Mouse (Mus musculus) forebrain, embryonic 16.5 days (tissue): ENCODE results near the gene Cdk11b. TPM values are rescaled to one million over a fixed set of nuclear protein-coding genes. Genes with fewer than 3 reads are reported as not detected.

Source experiments
- ATAC-seq: fragments of 200-750 bp; cut with Nextera tagmentation; 2 replicates; pipeline ENCODE4 v1.8.0; 2017; ENCODE audit warnings: mild to moderate bottlenecking, moderate library complexity
- H3K27ac ChIP-seq: fragments of 300-500 bp; sonication (generic); 2 replicates; pipeline ENCODE4 v1.5.1; 2014; ENCODE audit warnings: low read length, control low read depth
- H3K27me3 ChIP-seq: fragments of 300-500 bp; sonication (generic); replicated peaks from 2 replicates; pipeline ENCODE4 v1.6.1; 2014; ENCODE audit warnings: low read length; ENCODE audit not compliant: control insufficient read depth, insufficient read depth
- H3K36me3 ChIP-seq: fragments of 300-500 bp; sonication (generic); 2 replicates; pipeline ENCODE4 v1.6.1; 2014; ENCODE audit not compliant: control insufficient read depth, insufficient read depth
- H3K4me1 ChIP-seq: fragments of 300-500 bp; sonication (generic); replicated peaks from 2 replicates; pipeline ENCODE4 v1.6.1; 2014; ENCODE audit warnings: low read length; ENCODE audit not compliant: control insufficient read depth, insufficient read depth
- H3K4me2 ChIP-seq: fragments of 300-500 bp; sonication (generic); 2 replicates; pipeline ENCODE4 v1.6.1; 2014; ENCODE audit warnings: mild to moderate bottlenecking, low read length, control low read depth
- H3K4me3 ChIP-seq: fragments of 300-500 bp; sonication (generic); replicated peaks from 2 replicates; pipeline ENCODE4 v1.5.1; 2014; ENCODE audit warnings: mild to moderate bottlenecking, low read length, control low read depth
- H3K9ac ChIP-seq: fragments of 300-500 bp; sonication (generic); replicated peaks from 2 replicates; pipeline ENCODE4 v1.6.1; 2014; ENCODE audit warnings: low read depth, low read length, control low read depth
- H3K9me3 ChIP-seq: fragments of 300-500 bp; sonication (generic); 2 replicates; pipeline ENCODE4 v1.6.1; 2016; ENCODE audit warnings: low read length; ENCODE audit not compliant: control insufficient read depth
- WGBS: fragments of 180-500 bp; shearing (Covaris S2); extraction: QIAGEN DNeasy Blood & Tissue Kit; methylation state at CpG from one replicate; pipeline ENCODE4 v1.1.7; 2014; 5-methylcytosine and 5-hydroxymethylcytosine counted together
- polyA plus RNA-seq: library from polyadenylated mRNA; unstranded; fragments of >200 nt; fragmentation: Nextera tagmentation; extraction: Ambion mirVana; gene quantifications from 2 replicates; pipeline ENCODE4 v1.2.1, GENCODE M21; 2015

Gene Cdk11b
- 62.4 and 65.2 TPM in 2 replicates for polyA plus RNA-seq

GRCm38 (mm10) chr4:155624338-155625291 is at the start of gene Cdk11b:
Gene Cdk11b (plus strand): TSS chr4:155624854.
- peak within 1 kb of the TSS; percentile 81 for H3K9ac ChIP-seq
- peak within 1 kb of the TSS; percentile 89 for H3K27ac ChIP-seq
- peak within 1 kb of the TSS; percentile 94 for H3K4me3 ChIP-seq
- no peaks in the 10 kb centered on the region for H3K9me3 ChIP-seq
- H3K27me3 ChIP-seq = no peaks in the 10 kb centered on the region
- under 1% methylated on average over 84 of the region's 84 CpGs for WGBS
- H3K4me1 ChIP-seq = peaks cover 6% of the 10 kb centered on the region
- ATAC-seq = peak; percentile 100
- H3K36me3 ChIP-seq = peaks cover 19% of the 10 kb centered on the region
- peak within 1 kb of the TSS; percentile 71 for H3K4me2 ChIP-seq

DNA sequence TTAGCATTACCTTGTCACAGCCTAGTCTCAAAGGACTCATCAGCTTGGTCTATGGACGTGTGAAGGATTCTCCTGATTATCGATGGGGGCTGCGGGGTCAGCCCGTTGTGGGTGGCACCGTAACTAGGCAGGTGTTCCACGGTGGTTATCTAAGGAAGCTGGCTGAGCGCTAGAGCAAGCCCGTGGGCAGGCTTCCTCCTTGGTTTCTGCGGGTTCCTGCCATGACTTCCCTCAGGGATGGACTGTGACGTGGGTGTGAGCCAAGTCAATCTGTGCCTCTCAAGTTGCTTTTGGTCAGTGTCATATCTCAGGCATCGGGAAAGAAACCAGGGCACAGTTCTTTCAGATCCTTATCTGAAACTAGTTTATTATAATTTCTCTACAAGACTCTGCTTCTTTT is 49.7 kb upstream of the Cdk11b start:
- no peak for ATAC-seq
- Histone ChIP-seq H3K4me1 (no peaks in the 10 kb centered on the region), H3K36me3 (no peaks in the 10 kb centered on the region; the same call in 1 of the 2 replicates), H3K4me3 (no peak overlapping the region), H3K27ac (no peak overlapping the region), H3K9me3 (no peaks in the 10 kb centered on the region), H3K27me3 (no peaks in the 10 kb centered on the region), H3K9ac (no peak overlapping the region), H3K4me2 (no peak overlapping the region)
- WGBS = 92% methylated on average over 11 of the region's 11 CpGs

- no peak for ATAC-seq
- WGBS = 89% methylated on average over 8 of the region's 8 CpGs
- Histone ChIP-seq H3K4me2 (no peak overlapping the region), H3K27ac (no peak overlapping the region), H3K27me3 (no peaks in the 10 kb centered on the region), H3K4me3 (no peak overlapping the region), H3K4me1 (no peaks in the 10 kb centered on the region), H3K36me3 (no peaks in the 10 kb centered on the region; the same call in 1 of the 2 replicates), H3K9me3 (no peaks in the 10 kb centered on the region), H3K9ac (no peak overlapping the region)
Observed at GRCm38 (mm10) chr4:155575521-155575920, 49.1 kb upstream of the Cdk11b start.

GRCm38 (mm10) chr4:155577132-155577531 is 47.5 kb upstream of the Cdk11b start:
- Histone ChIP-seq H3K27me3 (no peaks in the 10 kb centered on the region), H3K36me3 (no peaks in the 10 kb centered on the region; the same call in 1 of the 2 replicates), H3K4me3 (no peak overlapping the region), H3K9ac (no peak overlapping the region), H3K4me2 (no peak overlapping the region), H3K4me1 (no peaks in the 10 kb centered on the region), H3K9me3 (no peaks in the 10 kb centered on the region), H3K27ac (no peak overlapping the region)
- ATAC-seq = no peak
- 93% methylated on average over 9 of the region's 9 CpGs for WGBS

- Histone ChIP-seq H3K27me3 (no peaks in the 10 kb centered on the region), H3K9ac (no peak overlapping the region), H3K4me2 (no peak overlapping the region), H3K9me3 (no peaks in the 10 kb centered on the region), H3K36me3 (peaks cover 3% of the 10 kb centered on the region), H3K4me3 (no peak overlapping the region), H3K27ac (no peak overlapping the region), H3K4me1 (no peaks in the 10 kb centered on the region)
- WGBS = 88% methylated on average over 5 of the region's 5 CpGs
- ATAC-seq = no peak
Observed at GRCm38 (mm10) chr4:155577741-155578140, 46.9 kb upstream of the Cdk11b start.

DNA sequence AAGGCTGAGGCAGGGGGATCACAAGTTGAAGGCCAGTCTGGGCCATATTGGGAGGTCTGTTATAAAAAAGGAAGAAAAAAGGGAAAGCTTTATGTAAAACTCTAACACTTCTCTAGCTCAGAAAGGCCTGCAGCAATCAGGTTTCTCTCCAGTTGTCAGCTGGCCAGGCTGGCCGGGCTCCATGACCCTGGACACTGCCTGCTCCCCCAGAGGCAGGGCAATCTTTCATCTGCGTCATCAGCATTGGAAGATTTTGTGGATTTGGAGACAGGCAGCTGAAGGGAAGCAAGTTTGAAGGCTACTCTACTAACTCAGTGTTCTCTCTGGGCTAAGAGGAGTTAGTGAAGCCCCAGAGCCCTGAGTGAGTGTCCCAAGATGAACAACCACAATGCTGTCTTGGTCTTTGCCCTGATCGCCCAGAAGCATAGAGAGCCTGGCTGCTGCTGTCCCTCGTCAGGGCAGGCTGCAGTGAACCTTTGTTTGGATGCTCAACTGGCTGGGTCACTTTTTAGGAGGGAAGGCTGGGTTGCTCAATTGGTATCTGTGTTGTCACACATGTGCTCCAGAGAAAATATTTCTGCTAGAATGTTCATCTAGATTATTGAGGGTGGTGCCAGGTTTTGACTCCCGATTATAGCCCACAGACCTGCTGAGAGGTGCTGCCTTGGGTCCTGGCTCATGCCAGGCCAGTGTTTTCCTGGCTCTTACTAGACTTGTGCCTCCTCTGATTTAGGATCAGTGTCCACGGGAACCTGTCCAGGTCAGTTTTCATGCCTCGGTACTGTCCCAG is 46.1 kb upstream of the Cdk11b start:
- 89% methylated on average over 7 of the region's 7 CpGs for WGBS
- no peak overlapping the region for H3K4me2 ChIP-seq
- H3K9ac ChIP-seq = no peak overlapping the region
- H3K4me3 ChIP-seq = no peak overlapping the region
- H3K27ac ChIP-seq = no peak overlapping the region
- ATAC-seq = no peak
- no peaks in the 10 kb centered on the region for H3K9me3 ChIP-seq
- H3K27me3 ChIP-seq = no peaks in the 10 kb centered on the region
- no peaks in the 10 kb centered on the region for H3K4me1 ChIP-seq
- peaks cover 5% of the 10 kb centered on the region for H3K36me3 ChIP-seq

DNA sequence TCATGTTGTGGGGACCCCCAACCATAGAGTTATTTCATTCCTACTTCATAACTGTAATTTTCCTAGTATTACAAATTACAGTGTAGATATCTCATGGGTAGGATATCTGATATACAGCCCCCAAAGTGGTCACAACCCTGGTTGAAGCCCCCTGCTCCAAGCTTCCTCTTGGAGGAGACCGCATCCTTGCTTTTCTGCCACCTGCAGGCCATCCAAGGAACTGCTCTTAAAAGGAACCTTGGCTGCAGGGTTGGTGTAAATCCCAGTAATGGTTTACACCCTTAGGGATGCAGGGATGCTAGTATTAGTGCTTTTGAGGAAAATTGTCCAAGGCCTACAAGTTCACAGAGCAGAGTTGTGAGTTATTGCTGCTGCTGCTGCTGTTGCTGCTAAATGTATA is 44.2 kb upstream of the Cdk11b start:
- Histone ChIP-seq H3K36me3 (peaks cover 21% of the 10 kb centered on the region), H3K4me2 (no peak overlapping the region), H3K27me3 (no peaks in the 10 kb centered on the region), H3K4me3 (no peak overlapping the region), H3K9ac (no peak overlapping the region), H3K9me3 (no peaks in the 10 kb centered on the region), H3K4me1 (no peaks in the 10 kb centered on the region), H3K27ac (no peak overlapping the region)
- ATAC-seq = no peak
- WGBS = 29% methylated on average over 1 of the region's 1 CpGs

DNA sequence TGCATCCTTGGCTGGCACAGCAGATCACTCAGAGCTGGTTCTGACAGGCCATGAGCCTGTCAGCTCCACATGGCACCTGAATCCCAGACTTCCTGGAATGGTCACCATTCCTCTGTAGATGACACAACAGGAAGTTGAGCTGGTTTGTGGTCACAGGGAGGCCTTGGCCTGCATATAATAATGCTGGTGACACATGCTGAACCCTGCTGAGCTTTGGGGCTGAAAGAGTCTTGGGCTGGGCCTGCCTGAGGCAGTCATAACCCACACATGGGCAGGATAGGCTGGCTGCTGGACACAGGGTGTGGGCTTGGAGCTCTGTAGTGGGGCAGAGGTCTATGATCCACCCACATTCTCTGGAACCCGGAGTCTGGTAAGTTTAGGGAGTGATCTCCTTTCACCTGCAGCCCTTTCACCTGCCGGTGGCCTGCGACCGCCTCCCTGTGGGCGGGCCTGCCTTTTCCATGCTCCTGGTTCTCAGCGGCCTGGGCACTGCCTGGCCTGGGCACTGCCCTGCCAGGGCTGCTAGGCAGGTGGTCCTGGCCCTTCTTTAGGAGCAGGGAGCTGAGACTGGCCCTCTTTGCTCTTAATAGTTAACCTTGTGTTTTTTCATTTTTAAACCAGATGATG is 42.3 kb upstream of the Cdk11b start:
- H3K27ac ChIP-seq = no peak overlapping the region
- WGBS = 92% methylated on average over 6 of the region's 6 CpGs
- no peak overlapping the region for H3K9ac ChIP-seq
- H3K27me3 ChIP-seq = no peaks in the 10 kb centered on the region
- H3K36me3 ChIP-seq = peaks cover 29% of the 10 kb centered on the region
- H3K9me3 ChIP-seq = no peaks in the 10 kb centered on the region
- ATAC-seq = no peak
- H3K4me3 ChIP-seq = no peak overlapping the region
- no peaks in the 10 kb centered on the region for H3K4me1 ChIP-seq
- H3K4me2 ChIP-seq = no peak overlapping the region

DNA sequence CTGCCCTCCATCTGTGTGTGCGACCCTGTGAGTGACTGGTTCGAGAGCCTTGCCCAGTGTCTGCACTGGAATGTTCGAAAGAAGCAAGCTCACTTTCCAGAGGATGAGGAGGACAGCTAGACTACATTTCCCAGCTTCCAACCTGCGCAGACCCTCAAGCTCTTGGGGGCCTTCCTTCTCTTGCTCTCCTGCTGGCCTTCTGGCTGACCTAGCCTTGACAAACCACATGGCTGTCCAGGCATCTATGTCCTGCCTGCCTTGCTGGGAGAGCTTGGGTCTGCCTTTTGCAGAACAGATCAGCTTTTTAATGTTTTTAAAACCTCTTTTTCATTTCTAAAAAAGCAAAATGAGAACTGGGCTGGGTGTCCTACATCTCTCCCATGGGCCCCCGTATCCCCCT is 35.3 kb upstream of the Cdk11b start:
- H3K36me3 ChIP-seq = peaks cover 37% of the 10 kb centered on the region
- no peaks in the 10 kb centered on the region for H3K9me3 ChIP-seq
- H3K4me2 ChIP-seq = no peak overlapping the region
- no peak for ATAC-seq
- 90% methylated on average over 5 of the region's 5 CpGs for WGBS
- H3K27me3 ChIP-seq = no peaks in the 10 kb centered on the region
- no peaks in the 10 kb centered on the region for H3K4me1 ChIP-seq
- H3K27ac ChIP-seq = no peak overlapping the region
- H3K4me3 ChIP-seq = no peak overlapping the region
- H3K9ac ChIP-seq = no peak overlapping the region
